Mouse (Mus musculus) hindbrain, embryonic 16.5 days (tissue): ENCODE results near the gene Akr1e1. TPM values are rescaled to one million over a fixed set of nuclear protein-coding genes. Genes with fewer than 3 reads are reported as not detected.

ENCODE experiments used
- ATAC-seq: fragments of 200-750 bp; cut with Nextera tagmentation; 2 replicates; pipeline ENCODE4 v1.8.0; 2017; ENCODE audit warnings: moderate TSS enrichment, moderate library complexity
- H3K27ac ChIP-seq: fragments of 300-500 bp; sonication (generic); 2 replicates; pipeline ENCODE4 v1.5.1; 2014; ENCODE audit warnings: low read depth, mild to moderate bottlenecking, control low read depth, low read length, moderate library complexity
- H3K27me3 ChIP-seq: fragments of 300-500 bp; sonication (generic); replicated peaks from 2 replicates; pipeline ENCODE4 v1.6.1; 2014; ENCODE audit warnings: low read length; ENCODE audit not compliant: control insufficient read depth, insufficient read depth
- H3K36me3 ChIP-seq: fragments of 300-500 bp; sonication (generic); 2 replicates; pipeline ENCODE4 v1.6.1; 2014; ENCODE audit warnings: mild to moderate bottlenecking, low read length, moderate library complexity, mixed read lengths; ENCODE audit not compliant: control insufficient read depth, insufficient read depth
- H3K4me1 ChIP-seq: fragments of 300-500 bp; sonication (generic); 2 replicates; pipeline ENCODE4 v1.6.1; 2014; ENCODE audit warnings: low read depth, low read length; ENCODE audit not compliant: control insufficient read depth, insufficient read depth
- H3K4me2 ChIP-seq: fragments of 300-500 bp; sonication (generic); 2 replicates; pipeline ENCODE4 v1.6.1; 2014; ENCODE audit warnings: mild to moderate bottlenecking, low read length, control low read depth, moderate library complexity
- H3K4me3 ChIP-seq: fragments of 300-500 bp; sonication (generic); 2 replicates; pipeline ENCODE4 v1.5.1; 2014; ENCODE audit warnings: mild to moderate bottlenecking, low read length, control low read depth, moderate library complexity
- H3K9ac ChIP-seq: fragments of 300-500 bp; sonication (generic); 2 replicates; pipeline ENCODE4 v1.6.1; 2014; ENCODE audit warnings: low read depth, mild to moderate bottlenecking, control low read depth, low read length, moderate library complexity
- H3K9me3 ChIP-seq: fragments of 300-500 bp; sonication (generic); 2 replicates; pipeline ENCODE4 v1.6.1; 2014; ENCODE audit warnings: mild to moderate bottlenecking, low read length, moderate library complexity; ENCODE audit not compliant: control insufficient read depth
- WGBS: fragments of 180-500 bp; shearing (Covaris S2); extraction: QIAGEN DNeasy Blood & Tissue Kit; methylation state at CpG from one replicate; pipeline ENCODE4 v1.1.7; 2014; 5-methylcytosine and 5-hydroxymethylcytosine counted together
- polyA plus RNA-seq: library from polyadenylated mRNA; unstranded; fragments of >200 nt; fragmentation: Nextera tagmentation; extraction: Ambion mirVana; gene quantifications from 2 replicates; pipeline ENCODE4 v1.2.1, GENCODE M21; 2015

Akr1e1 gene
- polyA plus RNA-seq, 1 experiment from 2014 or later = 45.3 TPM

DNA sequence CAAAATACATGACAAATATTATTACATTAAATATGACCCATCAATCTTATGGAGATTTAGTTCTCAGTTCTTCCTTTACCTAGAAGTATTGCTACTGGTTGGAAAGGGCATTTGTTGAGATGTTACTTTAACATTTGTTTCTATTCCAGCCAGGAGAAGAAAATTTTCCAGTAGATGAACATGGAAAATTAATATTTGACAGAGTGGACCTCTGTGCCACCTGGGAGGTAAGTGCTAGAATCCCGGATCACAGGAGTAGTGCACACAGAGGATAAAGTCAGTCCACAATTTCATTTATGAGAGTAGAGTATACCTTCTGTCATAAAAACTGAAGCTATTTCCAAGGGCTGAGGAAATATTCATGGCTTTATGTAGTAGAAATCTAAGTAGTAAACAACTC lies 32.1 kb downstream of the Akr1e1 start:
- H3K9ac ChIP-seq = no peak overlapping the region
- H3K4me3 ChIP-seq = no peak overlapping the region
- no peak overlapping the region for H3K27ac ChIP-seq
- no peaks in the 10 kb centered on the region for H3K27me3 ChIP-seq
- WGBS = 98% methylated on average over 1 of the region's 1 CpGs
- no peak overlapping the region for H3K4me2 ChIP-seq
- no peaks in the 10 kb centered on the region for H3K9me3 ChIP-seq
- no peaks in the 10 kb centered on the region for H3K36me3 ChIP-seq
- no peak for ATAC-seq
- H3K4me1 ChIP-seq = no peaks in the 10 kb centered on the region

DNA sequence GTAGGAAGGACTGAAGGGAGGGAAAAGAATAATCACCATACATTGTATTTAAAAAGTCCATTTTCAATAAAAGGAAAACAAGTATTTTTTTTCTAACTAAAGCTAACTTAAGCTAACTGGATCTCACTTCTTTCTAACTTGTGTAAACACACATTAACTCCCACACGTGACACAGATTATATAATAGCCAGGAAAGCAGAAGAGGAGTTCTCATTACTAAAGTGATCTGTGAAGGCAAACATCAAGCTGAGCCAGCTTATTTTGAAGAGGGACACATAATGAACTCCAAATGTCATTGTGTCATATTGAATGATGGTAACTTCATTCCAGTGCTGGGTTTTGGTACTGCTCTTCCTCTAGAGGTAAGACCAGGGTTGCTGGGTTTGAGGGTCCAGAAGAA lies 35.1 kb downstream of the Akr1e1 start, which contains the start of gene Akr1c21:
Gene Akr1c21, plus strand, starts transcription at position 205 of the 400 bp plus-strand sequence.
- ATAC-seq = no peak

DNA sequence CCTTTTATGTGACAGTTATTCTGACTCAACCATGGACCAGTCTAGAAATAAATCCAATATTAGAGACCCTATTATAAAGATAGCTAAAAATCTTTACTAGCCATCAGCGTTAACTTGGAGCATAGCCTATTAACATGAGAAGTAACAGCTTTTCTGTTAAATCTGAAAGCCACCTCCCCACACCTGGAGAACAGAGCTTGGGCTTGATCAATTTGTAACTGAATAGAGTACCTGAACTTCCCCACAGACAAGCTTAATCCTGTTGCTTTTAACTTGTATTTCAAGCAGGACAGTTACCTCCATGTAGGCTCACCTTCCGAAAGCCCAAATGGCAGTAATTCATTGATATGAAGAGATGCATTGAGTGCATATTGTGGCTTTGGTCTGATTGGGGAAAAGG lies 43.0 kb downstream of the Akr1e1 start:
- Histone ChIP-seq H3K27me3 (no peaks in the 10 kb centered on the region), H3K9ac (no peak overlapping the region), H3K27ac (no peak overlapping the region), H3K4me3 (no peak overlapping the region), H3K4me1 (no peaks in the 10 kb centered on the region), H3K36me3 (no peaks in the 10 kb centered on the region), H3K9me3 (no peaks in the 10 kb centered on the region), H3K4me2 (no peak overlapping the region)
- ATAC-seq = no peak
- 82% methylated on average over 2 of the region's 2 CpGs for WGBS

More for the DNA sequence above, 35.1 kb downstream of the Akr1e1 start, which contains the start of gene Akr1c21:
- WGBS = 71% methylated on average over 1 of the region's 1 CpGs
- H3K9ac ChIP-seq = no peak within 1 kb of the TSS
- no peaks in the 10 kb centered on the region for H3K27me3 ChIP-seq
- no peak within 1 kb of the TSS for H3K27ac ChIP-seq
- H3K36me3 ChIP-seq = no peaks in the 10 kb centered on the region
- H3K4me3 ChIP-seq = no peak within 1 kb of the TSS
- H3K4me1 ChIP-seq = no peaks in the 10 kb centered on the region
- H3K4me2 ChIP-seq = no peak within 1 kb of the TSS
- H3K9me3 ChIP-seq = no peaks in the 10 kb centered on the region

DNA sequence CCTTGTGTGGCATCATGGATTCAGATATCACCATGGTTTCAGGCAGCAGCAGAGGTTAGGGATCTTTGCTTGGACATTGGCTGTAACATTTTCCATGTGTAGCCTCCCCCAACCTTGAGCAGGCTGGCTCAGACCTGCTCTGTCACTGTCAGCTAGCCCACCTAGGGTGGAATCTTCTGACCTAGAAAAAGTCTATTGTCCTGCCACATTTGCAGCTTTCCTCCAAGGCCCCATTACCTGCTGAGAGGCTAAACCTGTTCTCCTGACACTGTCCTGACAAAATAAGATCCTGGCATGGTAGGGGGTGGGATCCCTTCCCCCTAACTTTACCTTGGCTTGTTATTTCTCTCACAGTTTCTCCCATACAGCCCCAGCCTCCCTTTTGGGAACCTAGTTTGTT lies 48.5 kb downstream of the Akr1e1 start:
- no peaks in the 10 kb centered on the region for H3K9me3 ChIP-seq
- no peaks in the 10 kb centered on the region for H3K27me3 ChIP-seq
- no peaks in the 10 kb centered on the region for H3K36me3 ChIP-seq
- no peak overlapping the region for H3K27ac ChIP-seq
- H3K4me2 ChIP-seq = no peak overlapping the region
- H3K4me3 ChIP-seq = no peak overlapping the region
- ATAC-seq = no peak
- H3K9ac ChIP-seq = no peak overlapping the region
- no peaks in the 10 kb centered on the region for H3K4me1 ChIP-seq

DNA sequence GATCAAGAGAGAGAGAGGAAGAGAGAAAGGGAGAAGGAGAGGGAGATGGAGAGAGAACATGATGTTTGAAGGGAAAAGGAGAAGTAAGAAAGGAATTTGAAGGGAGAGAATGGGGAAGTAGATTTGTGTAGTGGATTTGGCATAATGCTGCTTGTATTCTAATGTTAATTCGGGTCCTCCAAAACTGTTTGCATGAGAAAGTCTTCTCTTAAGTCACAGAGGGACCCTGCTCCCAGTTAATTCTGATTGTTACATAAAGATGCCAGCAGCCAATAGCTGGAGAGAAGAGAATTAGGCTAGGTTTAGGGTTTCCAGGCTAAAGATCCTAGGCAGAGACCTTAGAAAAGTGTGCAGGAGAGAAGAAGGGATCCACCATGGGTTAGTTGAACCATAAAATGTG lies 49.8 kb downstream of the Akr1e1 start:
- Histone ChIP-seq H3K9me3 (no peaks in the 10 kb centered on the region), H3K27me3 (no peaks in the 10 kb centered on the region), H3K4me2 (no peak overlapping the region), H3K4me3 (no peak overlapping the region), H3K27ac (no peak overlapping the region), H3K4me1 (no peaks in the 10 kb centered on the region), H3K9ac (no peak overlapping the region), H3K36me3 (no peaks in the 10 kb centered on the region)
- 78% methylated on average over 1 of the region's 1 CpGs for WGBS
- no peak for ATAC-seq

Other genes starting within 250 kb of the Akr1e1 start
- gene Akr1c6, start 174.9 kb downstream of the Akr1e1 start, polyA plus RNA-seq = not detected in 2 replicates
- gene Akr1c20, start 85.8 kb downstream of the Akr1e1 start, polyA plus RNA-seq = not detected in 2 replicates
- gene Akr1c21, start 35.1 kb downstream of the Akr1e1 start, polyA plus RNA-seq = not detected in 2 replicates